Mouse (Mus musculus) MEL (cell line): ENCODE measurements around the gene Prickle2. TPM values are rescaled to one million over a fixed set of nuclear protein-coding genes. Genes with fewer than 3 reads are reported as not detected.

Experiments used
- DNase-seq: peaks from one replicate; pipeline ENCODE4 v3.0.0; 2011; ENCODE audit warnings: low read depth, low spot score
- H3K27ac ChIP-seq: 2 replicates; pipeline ENCODE4 v1.5.1; 2012; ENCODE audit warnings: low read depth, mild to moderate bottlenecking, control low read depth, low read length, moderate library complexity; ENCODE audit not compliant: control insufficient read depth
- H3K27me3 ChIP-seq, 2 experiments: fragments of 150-350 bp in 1 of 2; sonication (generic) in 1 of 2; 2 replicates each; pipeline ENCODE4 v1.6.1; 2012; ENCODE audit warnings: low read length in 2 of 2, mild to moderate bottlenecking in 2 of 2, improper control_type of control experiment in 1 of 2, moderate library complexity in 1 of 2; ENCODE audit not compliant: insufficient read depth in 2 of 2, control insufficient read depth in 1 of 2
- H3K36me3 ChIP-seq, 2 experiments: 2 replicates each; pipeline ENCODE4 v1.6.1; 2012 to 2014; ENCODE audit warnings: low read length in 2 of 2, improper control_type of control experiment in 1 of 2, inconsistent platforms in 1 of 2, mild to moderate bottlenecking in 1 of 2; ENCODE audit not compliant: insufficient read depth in 2 of 2, control insufficient read depth in 1 of 2
- H3K4me1 ChIP-seq, 2 experiments: fragments of 150-350 bp in 1 of 2; sonication (generic) in 1 of 2; 2 replicates each; pipeline ENCODE4 v1.6.1; 2012; ENCODE audit warnings: low read length in 2 of 2, improper control_type of control experiment in 1 of 2, mild to moderate bottlenecking in 1 of 2; ENCODE audit not compliant: insufficient read depth in 2 of 2, control insufficient read depth in 1 of 2
- H3K4me3 ChIP-seq, 2 experiments: fragments of 150-350 bp in 1 of 2; sonication (generic) in 1 of 2; 2 replicates each; pipeline ENCODE4 v1.5.1; 2012; ENCODE audit warnings: low read depth in 2 of 2, low read length in 2 of 2, mild to moderate bottlenecking in 2 of 2, moderate library complexity in 2 of 2, control low read depth in 1 of 2, improper control_type of control experiment in 1 of 2; ENCODE audit not compliant: control insufficient read depth in 1 of 2, insufficient read depth in 1 of 2
- H3K79me2 ChIP-seq: 2 replicates; pipeline ENCODE4 v1.6.1; 2012; ENCODE audit warnings: mild to moderate bottlenecking, low read length, moderate library complexity; ENCODE audit not compliant: control insufficient read depth, poor library complexity, insufficient read depth
- H3K9ac ChIP-seq: 2 replicates; pipeline ENCODE4 v1.6.1; 2012; ENCODE audit warnings: low read depth, mild to moderate bottlenecking, control low read depth, low read length, moderate library complexity; ENCODE audit not compliant: control insufficient read depth, poor library complexity, severe bottlenecking
- H3K9me3 ChIP-seq: fragments of 150-350 bp; sonication (generic); replicated peaks from 2 replicates; pipeline ENCODE4 v1.6.1; 2012; ENCODE audit warnings: mild to moderate bottlenecking, low read length, improper control_type of control experiment, moderate library complexity; ENCODE audit not compliant: insufficient read depth
- BHLHE40 ChIP-seq: IDR thresholded peaks from 2 replicates; pipeline ENCODE4 v1.6.1; 2012; ENCODE audit warnings: low read depth, mild to moderate bottlenecking, inconsistent platforms, low read length, improper control_type of control experiment, borderline replicate concordance
- EP300 ChIP-seq, 2 experiments: IDR thresholded peaks; 2 replicates each; pipeline ENCODE4 v1.6.1; 2011; ENCODE audit warnings: improper control_type of control experiment in 2 of 2, low read length in 2 of 2, low read depth in 1 of 2, mild to moderate bottlenecking in 1 of 2
- GABPA ChIP-seq: IDR thresholded peaks from 2 replicates; pipeline ENCODE4 v1.6.1; 2012; ENCODE audit warnings: low read depth, mild to moderate bottlenecking, inconsistent platforms, low read length, improper control_type of control experiment, moderate library complexity
- HCFC1 ChIP-seq: IDR thresholded peaks from 2 replicates; pipeline ENCODE4 v1.6.1; 2012; ENCODE audit warnings: low read depth, mild to moderate bottlenecking, inconsistent platforms, low read length, improper control_type of control experiment, moderate library complexity
- JUND ChIP-seq: IDR thresholded peaks from 2 replicates; pipeline ENCODE4 v1.6.1; 2011; ENCODE audit warnings: low read depth, mild to moderate bottlenecking, improper control_type of control experiment, low read length
- KAT2A ChIP-seq: conservative IDR thresholded peaks from 2 replicates; pipeline ENCODE4 v1.6.1; 2012; ENCODE audit warnings: low read depth, low read length, improper control_type of control experiment, inconsistent platforms
- MAFK ChIP-seq: IDR thresholded peaks from 2 replicates; pipeline ENCODE4 v1.6.1; 2011; ENCODE audit warnings: low read depth, mild to moderate bottlenecking, low read length, improper control_type of control experiment, borderline replicate concordance
- MAX ChIP-seq: IDR thresholded peaks from 2 replicates; pipeline ENCODE4 v1.6.1; 2011; ENCODE audit warnings: low read length, improper control_type of control experiment
- MAZ ChIP-seq: IDR thresholded peaks from 2 replicates; pipeline ENCODE4 v1.6.1; 2012; ENCODE audit warnings: low read depth, mild to moderate bottlenecking, inconsistent platforms, low read length, improper control_type of control experiment
- MEF2A ChIP-seq: IDR thresholded peaks from 2 replicates; pipeline ENCODE4 v1.6.1; 2014; ENCODE audit warnings: low read depth, mild to moderate bottlenecking, inconsistent platforms, low read length, improper control_type of control experiment; ENCODE audit not compliant: poor library complexity, insufficient replicate concordance, severe bottlenecking; ENCODE audit errors: extremely low read depth
- MYB ChIP-seq: IDR thresholded peaks from 2 replicates; pipeline ENCODE4 v1.6.1; 2011; ENCODE audit warnings: mild to moderate bottlenecking, low read depth, low read length, improper control_type of control experiment
- MYC ChIP-seq: IDR thresholded peaks from 2 replicates; pipeline ENCODE4 v1.6.1; 2011; ENCODE audit warnings: low read depth, mild to moderate bottlenecking, low read length, improper control_type of control experiment, moderate library complexity
- NRF1 ChIP-seq: IDR thresholded peaks from 2 replicates; pipeline ENCODE4 v1.6.1; 2014; ENCODE audit warnings: low read depth, mild to moderate bottlenecking, inconsistent platforms, low read length, improper control_type of control experiment, moderate library complexity; ENCODE audit not compliant: poor library complexity, insufficient read depth, severe bottlenecking
- POLR2A ChIP-seq, 2 experiments: IDR thresholded peaks; 2 replicates each; pipeline ENCODE4 v1.6.1; 2011 to 2012; ENCODE audit warnings: low read length in 2 of 2, mild to moderate bottlenecking in 2 of 2, control low read depth in 1 of 2, improper control_type of control experiment in 1 of 2, low read depth in 1 of 2, moderate library complexity in 1 of 2; ENCODE audit not compliant: control insufficient read depth in 1 of 2, insufficient read depth in 1 of 2, poor library complexity in 1 of 2
- POLR2AphosphoS2 ChIP-seq: IDR thresholded peaks from 2 replicates; pipeline ENCODE4 v1.6.1; 2011; ENCODE audit warnings: low read length, improper control_type of control experiment
- RAD21 ChIP-seq: IDR thresholded peaks from 2 replicates; pipeline ENCODE4 v1.6.1; 2011; ENCODE audit warnings: mild to moderate bottlenecking, low read depth, low read length, improper control_type of control experiment
- TAL1 ChIP-seq: IDR thresholded peaks from 2 replicates; pipeline ENCODE4 v1.6.1; 2012; ENCODE audit warnings: mild to moderate bottlenecking, inconsistent platforms, low read length, moderate library complexity, mixed read lengths
- TBP ChIP-seq: IDR thresholded peaks from 2 replicates; pipeline ENCODE4 v1.8.0; 2011; ENCODE audit warnings: low read depth, low read length, improper control_type of control experiment
- TCF12 ChIP-seq: IDR thresholded peaks from 2 replicates; pipeline ENCODE4 v1.6.1; 2014; ENCODE audit warnings: low read depth, mild to moderate bottlenecking, inconsistent platforms, low read length, improper control_type of control experiment, moderate library complexity
- USF2 ChIP-seq, 2 experiments: IDR thresholded peaks; 2 replicates each; pipeline ENCODE4 v1.6.1; 2011 to 2012; ENCODE audit warnings: improper control_type of control experiment in 2 of 2, low read length in 2 of 2, borderline replicate concordance in 1 of 2, inconsistent platforms in 1 of 2, low read depth in 1 of 2, mild to moderate bottlenecking in 1 of 2; ENCODE audit not compliant: insufficient read depth in 1 of 2
- ZKSCAN1 ChIP-seq: IDR thresholded peaks from 2 replicates; pipeline ENCODE4 v1.6.1; 2012; ENCODE audit warnings: low read depth, mild to moderate bottlenecking, inconsistent platforms, low read length, improper control_type of control experiment, moderate library complexity
- polyA plus RNA-seq, 2 experiments: library from polyadenylated mRNA; stranded (reverse) in 1 of 2; unstranded in 1 of 2; fragments of >175 nt in 1 of 2; fragments of >200 nt in 1 of 2; gene quantifications; 2 replicates each; pipeline versions ENCODE4 v1.2.1 to v1.2.4; 2012; ENCODE audit warnings: low replicate concordance in 2 of 2, low read depth in 1 of 2; ENCODE audit not compliant: insufficient read length in 2 of 2, insufficient read depth in 1 of 2, missing spikeins in 1 of 2
- total RNA-seq: library from RNA; depleted of rRNA; stranded (reverse); fragments of 300-350 nt; gene quantifications from 2 replicates; pipeline ENCODE4 v1.2.3, GENCODE M21; 2012

Prickle2 gene
- total and polyA plus RNA-seq, 3 experiments, result not detected

- H3K27me3 ChIP-seq, result no peaks in the 10 kb centered on the region
- no peaks in the 10 kb centered on the region for H3K36me3 ChIP-seq
- TF ChIP-seq POLR2AphosphoS2, result no peak
- TF ChIP-seq TAL1, result no peak
- TF ChIP-seq HCFC1, result no peak
- TF ChIP-seq EP300 (IDR thresholded peaks at IDR 0.05; ENCODE audit: low read depth in 1 of 2, low read length in 2 of 2), result no peak
- no peak for TF ChIP-seq GABPA
- no peak for TF ChIP-seq TCF12
- no peak for TF ChIP-seq MAX
- no peak for TF ChIP-seq TBP
- no peak for TF ChIP-seq POLR2A (IDR thresholded peaks at IDR 0.05; ENCODE audit: control insufficient read depth in 1 of 2, insufficient read depth in 1 of 2, low read depth in 1 of 2, low read length in 2 of 2, poor library complexity in 1 of 2)
- no peak for TF ChIP-seq MYC
- TF ChIP-seq MAFK, result no peak
- no peak for TF ChIP-seq NRF1
- TF ChIP-seq MYB, result no peak
- no peak overlapping the region for H3K27ac ChIP-seq
- H3K9ac ChIP-seq, result no peak overlapping the region
- no peaks in the 10 kb centered on the region for H3K9me3 ChIP-seq
- no peaks in the 10 kb centered on the region for H3K4me1 ChIP-seq
- H3K4me3 ChIP-seq, result no peak overlapping the region
- no peaks in the 10 kb centered on the region for H3K79me2 ChIP-seq
- no peak for DNase-seq
Measured at GRCm38 (mm10) chr6:92627048-92627617, 78.8 kb downstream of the Prickle2 start.

- Histone ChIP-seq H3K9me3 (no peaks in the 10 kb centered on the region), H3K4me3 (no peak overlapping the region), H3K36me3 (no peaks in the 10 kb centered on the region), H3K4me1 (no peaks in the 10 kb centered on the region), H3K9ac (no peak overlapping the region), H3K27me3 (no peaks in the 10 kb centered on the region), H3K27ac (no peak overlapping the region)
- no peak for DNase-seq
- no peak for TF ChIP-seq ZKSCAN1
- TF ChIP-seq, all 39 proteins: peak for 0
- H3K79me2 ChIP-seq, result no peaks in the 10 kb centered on the region
Measured at GRCm38 (mm10) chr6:92625923-92626322, 80.0 kb downstream of the Prickle2 start.

GRCm38 (mm10) chr6:92624306-92624705 is 81.6 kb downstream of the Prickle2 start:
- H3K27me3 ChIP-seq, result no peaks in the 10 kb centered on the region
- H3K9me3 ChIP-seq, result no peaks in the 10 kb centered on the region
- no peaks in the 10 kb centered on the region for H3K79me2 ChIP-seq
- H3K4me3 ChIP-seq, result no peak overlapping the region
- TF ChIP-seq MAZ, result no peak
- TF ChIP-seq POLR2A (IDR thresholded peaks at IDR 0.05; ENCODE audit: control insufficient read depth in 1 of 2, insufficient read depth in 1 of 2, low read depth in 1 of 2, low read length in 2 of 2, poor library complexity in 1 of 2), result no peak
- no peak for TF ChIP-seq ZKSCAN1
- no peak for TF ChIP-seq NRF1
- no peak for TF ChIP-seq RAD21
- TF ChIP-seq USF2 (IDR thresholded peaks at IDR 0.05; ENCODE audit: borderline replicate concordance in 1 of 2, insufficient read depth in 1 of 2, low read depth in 1 of 2, low read length in 2 of 2), result no peak
- TF ChIP-seq POLR2AphosphoS2, result no peak
- TF ChIP-seq JUND, result no peak
- TF ChIP-seq MEF2A, result no peak
- TF ChIP-seq KAT2A, result no peak
- no peak for TF ChIP-seq BHLHE40
- H3K36me3 ChIP-seq, result no peaks in the 10 kb centered on the region
- H3K9ac ChIP-seq, result no peak overlapping the region
- H3K4me1 ChIP-seq, result no peaks in the 10 kb centered on the region
- no peak for DNase-seq
- no peak overlapping the region for H3K27ac ChIP-seq
